Mouse (Mus musculus): Measurements from ENCODE around the gene Atp5j.

Atp5j gene

GRCm38 (mm10) chr16:84835441-84835822, at the start of gene Atp5j:
TSS of gene Atp5j (minus strand) at chr16:84835625.
- in situ Hi-C loops (cut with MboI, MseI): loop anchor here (5.0 kb wide), 1 partner anchor 308 kb away; no protein-coding TSS in a partner anchor

GRCm38 (mm10) chr16:84884572-84884971, 49.1 kb upstream of the Atp5j start:
- in situ Hi-C loops (cut with MboI, MseI): loop anchor here (10.0 kb wide), 1 partner anchor 480 kb away; no protein-coding TSS in a partner anchor

- in situ Hi-C loops (cut with MboI, MseI): loop anchor here (10.0 kb wide), 1 partner anchor 477 kb away; no protein-coding TSS in a partner anchor
Observed at GRCm38 (mm10) chr16:84881754-84882321, 46.4 kb upstream of the Atp5j start.

GRCm38 (mm10) chr16:84881168-84881567, 45.7 kb upstream of the Atp5j start:
- in situ Hi-C loops (cut with MboI, MseI): loop anchor here (10.0 kb wide), 1 partner anchor 476 kb away; no protein-coding TSS in a partner anchor

GRCm38 (mm10) chr16:84879146-84879545, 43.7 kb upstream of the Atp5j start:
- in situ Hi-C loops (cut with MboI, MseI): loop anchor here (5.0 kb wide), 1 partner anchor 352 kb away; no protein-coding TSS in a partner anchor

GRCm38 (mm10) chr16:84876082-84876481, 40.7 kb upstream of the Atp5j start:
- in situ Hi-C loops (cut with MboI, MseI): loop anchor here (5.0 kb wide), 1 partner anchor 349 kb away; no protein-coding TSS in a partner anchor

GRCm38 (mm10) chr16:84875718-84876035, 40.3 kb upstream of the Atp5j start:
- in situ Hi-C loops (cut with MboI, MseI): loop anchor here (5.0 kb wide), 1 partner anchor 348 kb away; no protein-coding TSS in a partner anchor

GRCm38 (mm10) chr16:84875012-84875717, 39.7 kb upstream of the Atp5j start:
- in situ Hi-C loops (cut with MboI, MseI): loop anchor here (5.0 kb wide), 1 partner anchor 348 kb away; no protein-coding TSS in a partner anchor

GRCm38 (mm10) chr16:84873805-84874204, 38.4 kb upstream of the Atp5j start:
- in situ Hi-C loops (cut with MboI, MseI): no loop called here

- in situ Hi-C loops (cut with MboI, MseI): no loop called here
Observed at GRCm38 (mm10) chr16:84864656-84865055, 29.2 kb upstream of the Atp5j start.

- in situ Hi-C loops (cut with MboI, MseI): no loop called here
Observed at GRCm38 (mm10) chr16:84853492-84853891, 18.1 kb upstream of the Atp5j start.

- in situ Hi-C loops (cut with MboI, MseI): loop anchor here (5.0 kb wide), 1 partner anchor 311 kb away; no protein-coding TSS in a partner anchor
Observed at GRCm38 (mm10) chr16:84838576-84838975, 3.2 kb upstream of the Atp5j start.

- in situ Hi-C loops (cut with MboI, MseI): loop anchor here (5.0 kb wide), 1 partner anchor 309 kb away; no protein-coding TSS in a partner anchor
Observed at GRCm38 (mm10) chr16:84835823-84836743, 658 bp upstream of the Atp5j start.

GRCm38 (mm10) chr16:84834745-84835440, 532 bp downstream of the Atp5j start, which contains the start of gene Gabpa:
TSS of gene Gabpa (plus strand) at chr16:84834925.
- in situ Hi-C loops (cut with MboI, MseI): loop anchor here (5.0 kb wide), 2 partner anchors 98 to 308 kb away; partner anchors contain the start of gene Mrpl39

GRCm38 (mm10) chr16:84834344-84834743, 1.1 kb downstream of the Atp5j start:
- in situ Hi-C loops (cut with MboI, MseI): loop anchor here (5.0 kb wide), 1 partner anchor 97 kb away; the partner anchor contains the start of gene Mrpl39

GRCm38 (mm10) chr16:84832736-84833135, 2.7 kb downstream of the Atp5j start:
- in situ Hi-C loops (cut with MboI, MseI): loop anchor here (5.0 kb wide), 1 partner anchor 95 kb away; the partner anchor contains the start of gene Mrpl39

- in situ Hi-C loops (cut with MboI, MseI): loop anchor here (5.0 kb wide), 1 partner anchor 94 kb away; the partner anchor contains the start of gene Mrpl39
Observed at GRCm38 (mm10) chr16:84831696-84832095, 3.7 kb downstream of the Atp5j start.

- in situ Hi-C loops (cut with MboI, MseI): no loop called here
Observed at GRCm38 (mm10) chr16:84825009-84825408, 10.4 kb downstream of the Atp5j start.

- in situ Hi-C loops (cut with MboI, MseI): no loop called here
Observed at GRCm38 (mm10) chr16:84817423-84817822, 18.0 kb downstream of the Atp5j start.

GRCm38 (mm10) chr16:84814511-84814910, 20.9 kb downstream of the Atp5j start:
- in situ Hi-C loops (cut with MboI, MseI): no loop called here

GRCm38 (mm10) chr16:84813852-84814251, 21.6 kb downstream of the Atp5j start:
- in situ Hi-C loops (cut with MboI, MseI): no loop called here
